Mouse (Mus musculus) forebrain, embryonic 10.5 days (tissue): ENCODE data around the gene Atf3. TPM values are rescaled to one million over a fixed set of nuclear protein-coding genes. Genes with fewer than 3 reads are reported as not detected.
A peak's percentile ranks its signal among the peaks of the same experiment; 100 is the strongest.

Experiments
- DNase-seq: peaks from one replicate; pipeline ENCODE4 v3.0.0-alpha.2; 2017; ENCODE audit warnings: low spot score; ENCODE audit errors: extremely low spot score
- H3K27ac ChIP-seq: fragments of 300-500 bp; sonication (generic); 2 replicates; pipeline ENCODE4 v1.5.1; 2016; ENCODE audit warnings: mild to moderate bottlenecking
- H3K27me3 ChIP-seq: fragments of 300-500 bp; sonication (generic); 2 replicates; pipeline ENCODE4 v1.6.1; 2016; ENCODE audit warnings: mild to moderate bottlenecking; ENCODE audit not compliant: poor library complexity, severe bottlenecking
- H3K36me3 ChIP-seq: fragments of 300-500 bp; sonication (generic); replicated peaks from 2 replicates; pipeline ENCODE4 v1.6.1; 2016; ENCODE audit warnings: mild to moderate bottlenecking, moderate library complexity
- H3K4me1 ChIP-seq: fragments of 300-500 bp; sonication (generic); 2 replicates; pipeline ENCODE4 v1.6.1; 2016
- H3K4me3 ChIP-seq: fragments of 300-500 bp; sonication (generic); 2 replicates; pipeline ENCODE4 v1.5.1; 2016; ENCODE audit warnings: mild to moderate bottlenecking, moderate library complexity
- H3K9me3 ChIP-seq: fragments of 300-500 bp; sonication (generic); 2 replicates; pipeline ENCODE4 v1.6.1; 2016; ENCODE audit warnings: mild to moderate bottlenecking, moderate library complexity
- WGBS: fragments of 180-500 bp; shearing (Covaris S2); methylation state at CpG from one replicate; pipeline ENCODE4 v1.1.7; 2016; 5-methylcytosine and 5-hydroxymethylcytosine counted together
- polyA plus RNA-seq: library from polyadenylated mRNA; unstranded; fragments of >200 nt; fragmentation: Nextera tagmentation; extraction: Ambion mirVana; gene quantifications from 2 replicates; pipeline ENCODE4 v1.2.1, GENCODE M21; 2016

Atf3 gene
- polyA plus RNA-seq, 1 experiment from 2014 or later = 2.9 TPM

DNA sequence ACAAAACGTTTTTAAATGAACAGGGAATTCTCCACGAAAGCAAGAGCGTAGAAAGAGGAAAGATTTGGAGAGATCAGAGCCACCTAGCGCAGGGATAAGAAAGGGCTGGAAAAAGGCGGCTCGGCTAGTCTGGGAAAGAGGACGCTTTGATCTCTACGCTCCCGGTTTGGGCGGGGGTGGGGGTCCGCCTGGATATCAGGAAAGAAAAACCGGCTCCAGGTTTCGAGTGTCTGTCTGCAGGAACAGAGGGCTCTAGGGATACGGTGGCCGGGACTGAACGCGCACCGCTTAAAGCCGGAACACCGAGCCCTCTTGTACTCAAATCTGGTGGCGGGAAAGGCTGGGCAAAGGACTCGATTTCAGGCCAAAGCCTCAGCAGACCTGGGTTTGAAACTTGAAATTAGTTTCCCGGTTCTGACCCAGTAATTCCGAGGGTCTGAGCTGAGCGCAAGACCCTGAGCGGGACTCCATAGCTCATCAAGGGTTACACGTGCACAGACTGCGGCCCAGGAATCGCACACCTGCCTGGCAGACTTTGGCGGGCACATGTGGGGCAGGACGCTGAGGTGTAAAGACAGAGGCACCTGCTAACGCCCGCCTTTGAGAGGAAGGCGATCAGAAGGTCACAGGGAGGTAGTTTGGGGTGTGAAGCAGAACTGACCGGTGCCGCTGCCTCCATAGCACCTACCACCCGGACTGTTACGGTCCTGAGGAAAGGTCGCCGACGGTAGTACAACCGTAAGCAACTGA, 33.6 kb downstream of the Atf3 start:
- 1% methylated on average over 42 of the region's 42 CpGs for WGBS

DNA sequence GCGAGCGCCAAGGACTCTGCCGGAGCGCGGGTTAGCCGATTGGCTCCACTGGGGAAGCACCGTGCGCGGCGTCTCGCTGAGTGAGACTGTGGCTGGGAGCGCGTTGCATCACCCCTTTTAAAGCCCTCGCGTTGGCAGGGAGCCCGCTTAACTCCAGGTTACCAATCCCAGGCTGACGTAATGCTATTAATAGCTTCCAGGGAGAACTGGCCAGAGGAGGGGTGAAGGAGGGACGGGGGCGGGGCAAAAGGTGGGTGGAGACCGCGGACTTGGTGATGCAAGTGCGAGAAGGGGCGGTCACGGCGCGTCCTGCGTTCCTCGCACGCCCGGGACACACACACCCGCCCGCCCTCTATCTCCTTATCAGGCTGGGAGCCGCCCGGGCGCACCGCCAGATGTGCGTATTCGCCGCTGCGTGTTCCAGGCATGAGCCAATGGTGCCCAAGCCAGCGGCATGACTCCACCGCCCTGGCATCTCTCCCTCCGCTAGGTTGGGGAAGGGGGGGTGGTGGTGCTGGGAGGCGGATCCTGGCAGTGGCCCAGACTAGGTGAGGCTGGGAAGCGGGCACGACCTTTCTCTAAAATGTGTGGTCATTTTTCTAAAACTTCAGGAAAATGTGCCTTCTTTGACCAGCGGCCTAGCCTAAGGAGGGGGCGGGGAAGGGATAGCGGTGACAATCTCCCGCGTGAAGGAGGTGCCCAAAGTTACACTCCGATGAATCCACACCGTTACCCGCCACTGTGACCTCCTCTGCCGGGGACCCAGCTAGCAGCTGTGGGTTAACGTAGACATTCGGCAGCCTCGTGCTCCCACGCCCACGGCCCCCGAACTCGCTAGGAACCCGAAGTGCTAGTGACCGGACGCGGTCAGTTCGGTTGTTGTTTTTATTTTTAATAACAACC, 34.4 kb downstream of the Atf3 start:
- peak overlapping the region; percentile 79 for H3K27ac ChIP-seq
- under 1% methylated on average over 67 of the region's 67 CpGs for WGBS
- peak; percentile 86 for DNase-seq
- no peaks in the 10 kb centered on the region for H3K36me3 ChIP-seq
- H3K9me3 ChIP-seq = no peaks in the 10 kb centered on the region
- peaks cover 97% of the 10 kb centered on the region for H3K27me3 ChIP-seq
- peak overlapping the region; percentile 62 for H3K4me3 ChIP-seq
- peaks cover 79% of the 10 kb centered on the region for H3K4me1 ChIP-seq

More for the DNA sequence above, 33.6 kb downstream of the Atf3 start:
- Histone ChIP-seq H3K27ac (peak overlapping the region; percentile 79), H3K4me1 (peaks cover 71% of the 10 kb centered on the region), H3K27me3 (peaks cover 97% of the 10 kb centered on the region), H3K36me3 (no peaks in the 10 kb centered on the region), H3K9me3 (no peaks in the 10 kb centered on the region), H3K4me3 (peak overlapping the region; percentile 62)
- peak; percentile 57 for DNase-seq

DNA sequence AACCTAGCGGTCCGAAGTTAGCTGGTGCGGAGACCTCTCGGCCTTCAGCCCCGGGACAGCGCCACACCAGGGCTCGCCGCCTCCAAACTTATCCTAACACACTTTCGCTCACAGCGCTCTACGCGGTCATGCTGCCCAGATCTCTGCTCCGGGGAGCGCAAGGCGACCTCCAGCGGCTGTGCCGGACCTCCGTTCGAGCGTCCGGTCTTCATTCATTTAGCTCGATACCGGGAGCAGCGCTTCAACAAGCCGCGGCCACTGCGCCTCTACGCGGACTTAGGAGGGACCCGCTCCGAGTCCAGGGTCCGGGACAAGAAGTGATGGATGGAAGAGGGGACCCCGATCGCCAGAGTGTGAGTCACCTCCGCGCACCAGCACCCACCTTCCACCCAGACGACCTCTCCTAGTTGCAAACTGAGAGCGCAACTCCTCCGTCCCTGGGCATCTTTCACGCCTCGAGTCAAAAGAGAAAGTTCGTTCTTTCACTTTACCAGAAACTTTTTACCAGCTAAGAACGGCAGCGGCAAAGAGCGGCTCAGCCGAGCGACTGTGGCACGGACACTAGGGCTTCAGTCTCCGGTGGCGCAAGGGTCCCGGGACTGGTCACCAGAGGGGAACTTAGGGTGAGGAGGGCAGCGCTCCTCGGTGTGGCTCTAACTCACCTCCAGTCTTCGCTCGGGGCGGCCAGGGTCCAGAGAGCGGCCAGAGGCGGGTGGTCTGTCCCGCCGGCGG, 35.2 kb downstream of the Atf3 start:
- H3K27ac ChIP-seq = peak overlapping the region; percentile 79
- no peaks in the 10 kb centered on the region for H3K9me3 ChIP-seq
- peak; percentile 76 for DNase-seq
- H3K27me3 ChIP-seq = peaks cover 97% of the 10 kb centered on the region
- H3K36me3 ChIP-seq = no peaks in the 10 kb centered on the region
- H3K4me3 ChIP-seq = peak overlapping the region; percentile 62
- under 1% methylated on average over 61 of the region's 61 CpGs for WGBS
- peaks cover 87% of the 10 kb centered on the region for H3K4me1 ChIP-seq

DNA sequence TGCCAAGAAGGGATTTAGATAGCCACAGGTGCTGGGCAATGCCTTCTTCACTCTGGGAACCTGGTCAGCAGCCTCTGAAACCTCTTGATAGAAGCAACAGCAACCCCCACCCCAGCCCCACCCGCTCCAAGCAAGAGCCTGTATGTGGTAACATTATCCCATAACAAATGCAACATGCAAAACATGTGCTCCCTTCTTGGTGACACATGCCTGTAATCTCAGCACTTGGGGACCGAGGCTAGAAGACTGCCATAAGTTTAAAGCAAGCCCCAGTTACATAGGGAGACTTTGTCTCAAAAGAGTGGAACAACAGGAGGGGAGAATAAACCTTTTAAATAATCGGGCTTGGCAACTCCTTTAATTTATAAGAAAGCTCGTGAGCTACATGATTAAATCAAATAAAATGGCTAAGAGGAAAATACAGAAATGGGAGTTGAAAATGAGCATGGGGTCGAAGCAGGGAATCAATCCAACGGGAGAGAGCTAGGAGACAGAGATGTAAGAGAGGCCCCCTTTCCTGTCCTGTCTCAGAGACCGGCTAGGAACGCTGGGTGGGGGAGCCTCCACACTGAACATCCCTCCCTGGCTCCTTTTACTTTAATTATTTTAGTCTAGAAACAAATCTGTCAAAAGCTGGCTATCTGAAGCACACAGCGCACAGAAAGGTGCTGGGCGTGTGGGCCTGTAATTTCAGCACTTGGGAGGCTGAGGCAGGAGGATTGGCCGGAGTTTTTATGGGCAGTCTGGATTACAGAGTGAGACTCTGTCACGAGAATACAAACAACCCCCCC, 36.2 kb downstream of the Atf3 start:
- H3K9me3 ChIP-seq = no peaks in the 10 kb centered on the region
- H3K27me3 ChIP-seq = peaks cover 89% of the 10 kb centered on the region
- no peaks in the 10 kb centered on the region for H3K36me3 ChIP-seq
- H3K27ac ChIP-seq = no peak overlapping the region
- WGBS = 50% methylated on average over 12 of the region's 12 CpGs
- DNase-seq = no peak
- H3K4me1 ChIP-seq = peaks cover 88% of the 10 kb centered on the region
- H3K4me3 ChIP-seq = peak overlapping the region; percentile 62

- 70% methylated on average over 4 of the region's 4 CpGs for WGBS
- no peaks in the 10 kb centered on the region for H3K9me3 ChIP-seq
- no peak overlapping the region for H3K27ac ChIP-seq
- no peak overlapping the region for H3K4me3 ChIP-seq
- DNase-seq = no peak
- H3K4me1 ChIP-seq = peaks cover 76% of the 10 kb centered on the region
- peaks cover 76% of the 10 kb centered on the region for H3K27me3 ChIP-seq
- H3K36me3 ChIP-seq = no peaks in the 10 kb centered on the region
Measured at GRCm38 (mm10) chr1:191180397-191180796, 37.4 kb downstream of the Atf3 start.

- 41% methylated on average over 2 of the region's 2 CpGs for WGBS
- Histone ChIP-seq H3K4me1 (peaks cover 70% of the 10 kb centered on the region), H3K9me3 (no peaks in the 10 kb centered on the region), H3K27ac (no peak overlapping the region), H3K27me3 (peaks cover 71% of the 10 kb centered on the region), H3K36me3 (no peaks in the 10 kb centered on the region), H3K4me3 (no peak overlapping the region)
- no peak for DNase-seq
Measured at GRCm38 (mm10) chr1:191179846-191180245, 38.0 kb downstream of the Atf3 start.

- H3K36me3 ChIP-seq = no peaks in the 10 kb centered on the region
- no peak overlapping the region for H3K27ac ChIP-seq
- 42% methylated on average over 15 of the region's 15 CpGs for WGBS
- H3K27me3 ChIP-seq = peaks cover 59% of the 10 kb centered on the region
- H3K4me3 ChIP-seq = no peak overlapping the region
- peaks cover 58% of the 10 kb centered on the region for H3K4me1 ChIP-seq
- H3K9me3 ChIP-seq = no peaks in the 10 kb centered on the region
- DNase-seq = no peak
Measured at GRCm38 (mm10) chr1:191178511-191179188, 39.2 kb downstream of the Atf3 start.

- H3K9me3 ChIP-seq = no peaks in the 10 kb centered on the region
- H3K4me1 ChIP-seq = peaks cover 41% of the 10 kb centered on the region
- no peak overlapping the region for H3K4me3 ChIP-seq
- H3K27ac ChIP-seq = no peak overlapping the region
- no peaks in the 10 kb centered on the region for H3K36me3 ChIP-seq
- no peak for DNase-seq
- 77% methylated on average over 7 of the region's 7 CpGs for WGBS
- H3K27me3 ChIP-seq = peaks cover 44% of the 10 kb centered on the region
Measured at GRCm38 (mm10) chr1:191176887-191177286, 41.0 kb downstream of the Atf3 start.

GRCm38 (mm10) chr1:191172487-191172886, 45.4 kb downstream of the Atf3 start:
- Histone ChIP-seq H3K27ac (no peak overlapping the region), H3K36me3 (no peaks in the 10 kb centered on the region), H3K27me3 (peaks cover under 1% of the 10 kb centered on the region; the same call in 1 of the 2 replicates), H3K4me1 (peaks cover 9% of the 10 kb centered on the region; the same call in 1 of the 2 replicates), H3K9me3 (no peaks in the 10 kb centered on the region), H3K4me3 (no peak overlapping the region)
- WGBS = 20% methylated on average over 6 of the region's 6 CpGs
- DNase-seq = no peak

GRCm38 (mm10) chr1:191170444-191170843, 47.4 kb downstream of the Atf3 start:
- H3K36me3 ChIP-seq = no peaks in the 10 kb centered on the region
- no peak overlapping the region for H3K27ac ChIP-seq
- no peak overlapping the region for H3K4me3 ChIP-seq
- WGBS = 92% methylated on average over 2 of the region's 2 CpGs
- DNase-seq = no peak
- no peaks in the 10 kb centered on the region for H3K9me3 ChIP-seq
- 0 out of 2 replicates have a peak, but pooled peaks cover 6% of the 10 kb centered on the region for H3K4me1 ChIP-seq
- no peaks in the 10 kb centered on the region for H3K27me3 ChIP-seq

- no peaks in the 10 kb centered on the region for H3K27me3 ChIP-seq
- no peak overlapping the region for H3K27ac ChIP-seq
- WGBS = 85% methylated on average over 4 of the region's 4 CpGs
- DNase-seq = no peak
- no peaks in the 10 kb centered on the region for H3K36me3 ChIP-seq
- H3K4me3 ChIP-seq = no peak overlapping the region
- 0 out of 2 replicates have a peak, but pooled peaks cover 6% of the 10 kb centered on the region for H3K4me1 ChIP-seq
- H3K9me3 ChIP-seq = no peaks in the 10 kb centered on the region
Measured at GRCm38 (mm10) chr1:191166189-191166588, 51.6 kb downstream of the Atf3 start.
